ENCODE assay signal across 8 mouse cellular contexts in genomic region chr17:32634972-32635314, GRCm38 (mm10). TPM values are rescaled to one million over a fixed set of nuclear protein-coding genes. Genes with fewer than 3 reads are reported as not detected.
DNase-seq lines count a peak whose midpoint lies in the region; ATAC-seq lines count a peak whose summit lies in the region.

No protein-coding gene starts in this region.

- no peaks in the 10 kb centered on the region for H3K36me3 ChIP-seq in intestine, embryonic 14.5 days (ENCODE audit: control insufficient read depth, insufficient read depth, low read length)

- peak overlapping the region; percentile 23 for H3K4me3 ChIP-seq in intestine, embryonic 14.5 days (ENCODE audit: low read depth, low read length)

- 2% methylated on average over 17 of the region's 17 CpGs for WGBS in intestine, embryonic 14.5 days

- peak; percentile 82 for DNase-seq in adipocyte (ENCODE audit: low spot score)
- peak; percentile 89 for DNase-seq in embryo, embryonic 10 days (ENCODE audit: low spot score)
- DNase-seq in gastrocnemius, postnatal 25 days: peak; percentile 42
- DNase-seq in intestine, embryonic 14.5 days (ENCODE audit: low spot score): peak; percentile 97
- DNase-seq in left cerebral cortex, postnatal 14 days (ENCODE audit: low spot score in 2 of 2): peak; percentile 80 to 88
- DNase-seq in mesoderm, embryonic 11.5 days (ENCODE audit: low read depth, low spot score): peak; percentile 89
- peak; percentile 38 to 64 for DNase-seq in right cerebral cortex, postnatal 36 days (ENCODE audit: low spot score in 2 of 2)
- DNase-seq in yolk sac, embryonic 10.5 days (ENCODE audit: low spot score): peak; percentile 63

- no peaks in the 10 kb centered on the region for H3K4me1 ChIP-seq in intestine, embryonic 14.5 days (replicated peaks; ENCODE audit: control insufficient read depth, insufficient read depth, low read length)

- H3K4me2 ChIP-seq in intestine, embryonic 14.5 days (ENCODE audit: low read length): peak overlapping the region; percentile 50

- intact Hi-C loops in left cerebral cortex, postnatal 14 days (cut with DNase I): no loop called here

- no peaks in the 10 kb centered on the region for H3K27me3 ChIP-seq in intestine, embryonic 14.5 days (replicated peaks; ENCODE audit: control insufficient read depth, insufficient read depth, low read length)

- H3K9ac ChIP-seq in intestine, embryonic 14.5 days (ENCODE audit: low read length): peak overlapping the region; percentile 29; the same call in 1 of the 2 replicates

- ATAC-seq in intestine, embryonic 14.5 days (replicated peaks; ENCODE audit: low FRiP score, low TSS enrichment, low read depth): 0 out of 2 replicates have a peak, but pooled peaks have one; percentile 27

- H3K9me3 ChIP-seq in intestine, embryonic 14.5 days (ENCODE audit: control insufficient read depth, low read length): no peaks in the 10 kb centered on the region

- no peak overlapping the region for H3K27ac ChIP-seq in intestine, embryonic 14.5 days (ENCODE audit: low read depth)

RNA-seq across cellular contexts. Expression of gene Cyp4f37, which starts 13.8 kb away (rescaled TPM):
- not detected for total RNA-seq in gastrocnemius, postnatal 25 days (2021)
- 0.50 TPM in 1 of 2 replicates, not detected in the other for polyA plus RNA-seq in intestine, embryonic 14.5 days (2014; fragmentation: Nextera tagmentation; extraction: Ambion mirVana)
- total RNA-seq in left cerebral cortex, postnatal 14 days (2021): not detected

RNA-seq across cellular contexts. Expression of gene Cyp4f40, which starts 23.8 kb away (rescaled TPM):
- not detected for total RNA-seq in gastrocnemius, postnatal 25 days (2021)
- 3.3 and 4.7 TPM in 2 replicates for polyA plus RNA-seq in intestine, embryonic 14.5 days (2014; fragmentation: Nextera tagmentation; extraction: Ambion mirVana)
- not detected for total RNA-seq in left cerebral cortex, postnatal 14 days (2021)

RNA-seq across cellular contexts. Expression of gene Cyp4f15, which starts 50.5 kb away (rescaled TPM):
- not detected for total RNA-seq in gastrocnemius, postnatal 25 days (2021)
- polyA plus RNA-seq in intestine, embryonic 14.5 days (2014; fragmentation: Nextera tagmentation; extraction: Ambion mirVana): 0.19 TPM in 1 of 2 replicates, not detected in the other
- 10 to 100 TPM in 1 of 2 experiments, 1 to 10 TPM in 1; 8.2 to 12.0 TPM for total RNA-seq in left cerebral cortex, postnatal 14 days (2021)

Comparison
In these comparisons a context has a peak if more than half of its experiments do, and no peak if none do; other contexts are left out.
1. DNase-seq: peak in every context shown above with its lines; median percentile 97 in intestine, embryonic 14.5 days; 89 in embryo, embryonic 10 days; 89 in mesoderm, embryonic 11.5 days; 84 in left cerebral cortex, postnatal 14 days; 82 in adipocyte; 63 in yolk sac, embryonic 10.5 days; 51 in right cerebral cortex, postnatal 36 days; 42 in gastrocnemius, postnatal 25 days.
2. RNA of gene Cyp4f15, which starts 50.5 kb away (total RNA-seq): 8.2 to 12.0 TPM in left cerebral cortex, postnatal 14 days; not detected in gastrocnemius, postnatal 25 days; every median in the first group is over 4 times any median in the second.